ENCODE assay signal across 14 mouse cellular contexts in the genomic region with DNA sequence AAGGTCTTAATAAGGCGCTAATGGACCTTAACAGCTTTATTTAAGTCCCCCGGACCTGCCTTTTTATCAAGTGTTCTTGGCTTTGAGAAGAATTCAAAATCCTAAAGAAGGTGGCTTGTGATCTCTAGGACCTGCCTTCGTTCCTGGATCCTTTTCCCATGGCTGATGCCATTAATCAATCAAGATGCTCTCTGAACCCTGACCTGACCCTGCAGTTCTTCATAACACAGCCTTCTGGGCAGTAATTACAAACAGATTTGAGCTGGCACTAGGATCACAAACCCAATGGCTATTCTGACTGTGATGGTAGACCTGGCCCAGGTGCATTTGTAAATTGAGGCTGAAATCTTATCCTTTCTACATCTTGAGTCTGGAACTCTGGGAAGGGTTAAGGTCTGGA.
"Had no signal": no experiment of that assay in that cellular context is flagged by ENCODE, and none has a peak within 500 bp of the region (broad histone marks: within the 10 kb centered on the region; RNA-seq: fewer than 3 reads in every experiment).

No protein-coding gene starts in this region.

- H3K27me3 ChIP-seq: kidney, embryonic 15.5 days; limb, embryonic 13.5 days; liver, embryonic 12.5 days; megakaryocyte, embryonic 14.5 days; midbrain, embryonic 12.5 days; neural tube, embryonic 12.5 days had no signal

- H3K9ac ChIP-seq: kidney, embryonic 15.5 days; limb, embryonic 13.5 days; liver, embryonic 12.5 days; lung, embryonic 14.5 days; midbrain, embryonic 12.5 days; neural tube, embryonic 12.5 days had no signal

- H3K9me3 ChIP-seq: kidney, embryonic 15.5 days; limb, embryonic 13.5 days; liver, embryonic 12.5 days; midbrain, embryonic 12.5 days; neural tube, embryonic 12.5 days had no signal

- H3K4me1 ChIP-seq: kidney, embryonic 15.5 days; liver, embryonic 12.5 days; midbrain, embryonic 12.5 days; neural tube, embryonic 12.5 days had no signal

- DNase-seq: kidney, adult 2 months; kidney, postnatal 36 days; layer of hippocampus, adult 9-11 months; lung, embryonic 14.5 days; lung, postnatal 10 days; right cerebral cortex, postnatal 14 days; thymus, postnatal 36 days had no signal

- H3K27ac ChIP-seq: kidney, embryonic 15.5 days; limb, embryonic 13.5 days; liver, embryonic 12.5 days; macrophage; midbrain, embryonic 12.5 days; neural tube, embryonic 12.5 days had no signal

- H3K4me3 ChIP-seq: kidney, embryonic 15.5 days; limb, embryonic 13.5 days; liver, embryonic 12.5 days; megakaryocyte, embryonic 14.5 days; midbrain, embryonic 12.5 days; neural tube, embryonic 12.5 days had no signal

- H3K36me3 ChIP-seq: kidney, embryonic 15.5 days; limb, embryonic 13.5 days; liver, embryonic 12.5 days; midbrain, embryonic 12.5 days; neural tube, embryonic 12.5 days had no signal
